Mouse (Mus musculus) neural tube, embryonic 12.5 days (tissue): ENCODE data around the gene Tmcc3. TPM values are rescaled to one million over a fixed set of nuclear protein-coding genes. Genes with fewer than 3 reads are reported as not detected.
"Not testable (repeated sequence)": the region's sequence is repeated elsewhere in the genome, so short reads cannot be mapped to it uniquely, and the experiment has no call there.

ENCODE experiments used
- ATAC-seq: fragments of 200-750 bp; cut with Nextera tagmentation; 2 replicates; pipeline ENCODE4 v1.8.0; 2017; ENCODE audit warnings: low read depth, mild to moderate bottlenecking, moderate TSS enrichment, moderate library complexity; ENCODE audit not compliant: low FRiP score
- H3K27ac ChIP-seq: fragments of 300-500 bp; sonication (generic); 2 replicates; pipeline ENCODE4 v1.5.1; 2016
- H3K27me3 ChIP-seq: fragments of 300-500 bp; sonication (generic); replicated peaks from 2 replicates; pipeline ENCODE4 v1.6.1; 2016; ENCODE audit warnings: mild to moderate bottlenecking
- H3K36me3 ChIP-seq: fragments of 300-500 bp; sonication (generic); 2 replicates; pipeline ENCODE4 v1.6.1; 2016; ENCODE audit warnings: mild to moderate bottlenecking
- H3K4me1 ChIP-seq: fragments of 300-500 bp; sonication (generic); 2 replicates; pipeline ENCODE4 v1.6.1; 2016
- H3K4me2 ChIP-seq: fragments of 300-500 bp; sonication (generic); replicated peaks from 2 replicates; pipeline ENCODE4 v1.6.1; 2016; ENCODE audit warnings: mild to moderate bottlenecking
- H3K4me3 ChIP-seq: fragments of 300-500 bp; sonication (generic); 2 replicates; pipeline ENCODE4 v1.5.1; 2016
- H3K9ac ChIP-seq: fragments of 300-500 bp; sonication (generic); 2 replicates; pipeline ENCODE4 v1.6.1; 2016; ENCODE audit warnings: mild to moderate bottlenecking
- H3K9me3 ChIP-seq: fragments of 300-500 bp; sonication (generic); 2 replicates; pipeline ENCODE4 v1.6.1; 2016; ENCODE audit warnings: mild to moderate bottlenecking
- WGBS: fragments of 180-500 bp; shearing (Covaris S2); methylation state at CpG from one replicate; pipeline ENCODE4 v1.1.7; 2016; 5-methylcytosine and 5-hydroxymethylcytosine counted together
- polyA plus RNA-seq: library from polyadenylated mRNA; unstranded; fragments of >200 nt; fragmentation: Nextera tagmentation; extraction: Ambion mirVana; gene quantifications from 2 replicates; pipeline ENCODE4 v1.2.1, GENCODE M21; 2016

Gene Tmcc3
- polyA plus RNA-seq, 1 experiment from 2014 or later, result 7.6 TPM

DNA sequence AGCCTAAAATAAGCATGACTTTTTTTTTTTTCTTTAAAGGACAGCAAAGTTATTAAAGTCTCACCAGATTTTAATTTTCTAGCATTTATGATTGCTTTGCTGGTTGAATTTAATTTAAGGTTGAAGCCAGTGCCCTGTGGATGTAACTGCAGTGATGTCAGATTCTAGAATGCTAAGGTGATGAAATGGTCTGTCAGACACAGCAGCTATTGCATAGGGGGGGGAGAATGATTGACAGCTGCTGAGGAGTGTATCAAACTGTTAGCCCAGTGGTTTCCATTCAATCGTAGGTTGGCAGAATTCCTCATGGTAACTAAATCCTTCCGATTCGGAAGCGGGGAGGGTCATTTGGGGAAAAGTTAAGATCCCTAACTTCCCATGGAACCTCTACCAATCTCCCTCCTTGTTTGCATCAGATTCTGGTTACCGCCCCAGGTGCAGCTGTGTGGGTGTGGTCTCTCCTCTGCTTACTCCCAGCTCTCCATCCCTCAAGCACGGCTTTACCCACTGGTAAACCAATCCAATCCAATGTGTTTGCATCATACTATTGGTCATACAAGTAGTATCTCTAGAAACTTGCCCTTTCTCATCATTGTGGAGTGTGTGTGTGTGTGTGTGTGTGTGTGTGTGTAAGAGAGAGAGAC lies 221.5 kb downstream of the Tmcc3 start:
- Histone ChIP-seq H3K4me3 (no peak overlapping the region), H3K9me3 (no peaks in the 10 kb centered on the region), H3K4me1 (no peaks in the 10 kb centered on the region), H3K9ac (no peak overlapping the region), H3K27ac (no peak overlapping the region), H3K4me2 (no peak overlapping the region), H3K36me3 (no peaks in the 10 kb centered on the region), H3K27me3 (no peaks in the 10 kb centered on the region)
- no peak for ATAC-seq
- WGBS, result 80% methylated on average over 6 of the region's 6 CpGs

GRCm38 (mm10) chr10:94538623-94539022 lies 226.9 kb downstream of the Tmcc3 start:
- WGBS, result 93% methylated on average over 2 of the region's 2 CpGs
- H3K36me3 ChIP-seq, H3K27me3 ChIP-seq, H3K9ac ChIP-seq, H3K27ac ChIP-seq, H3K4me3 ChIP-seq, H3K4me2 ChIP-seq, H3K4me1 ChIP-seq, H3K9me3 ChIP-seq, ATAC-seq: not testable (repeated sequence)

- Histone ChIP-seq H3K9ac (no peak overlapping the region), H3K4me2 (no peak overlapping the region), H3K27ac (no peak overlapping the region), H3K27me3 (no peaks in the 10 kb centered on the region), H3K9me3 (0 out of 2 replicates have a peak, but pooled peaks cover 7% of the 10 kb centered on the region), H3K4me1 (peaks cover 5% of the 10 kb centered on the region), H3K4me3 (no peak overlapping the region), H3K36me3 (no peaks in the 10 kb centered on the region)
- WGBS, result 77% methylated on average over 4 of the region's 4 CpGs
- ATAC-seq, result no peak
Observed at GRCm38 (mm10) chr10:94540241-94540640, 228.5 kb downstream of the Tmcc3 start.

- peaks cover 16% of the 10 kb centered on the region for H3K4me1 ChIP-seq
- H3K9ac ChIP-seq, result no peak overlapping the region
- no peak overlapping the region for H3K4me3 ChIP-seq
- no peak for ATAC-seq
- 0 out of 2 replicates have a peak, but pooled peaks cover 7% of the 10 kb centered on the region for H3K9me3 ChIP-seq
- no peaks in the 10 kb centered on the region for H3K27me3 ChIP-seq
- 69% methylated on average over 8 of the region's 8 CpGs for WGBS
- no peak overlapping the region for H3K27ac ChIP-seq
- H3K36me3 ChIP-seq, result no peaks in the 10 kb centered on the region
- H3K4me2 ChIP-seq, result no peak overlapping the region
Observed at GRCm38 (mm10) chr10:94543956-94544355, 232.2 kb downstream of the Tmcc3 start.

DNA sequence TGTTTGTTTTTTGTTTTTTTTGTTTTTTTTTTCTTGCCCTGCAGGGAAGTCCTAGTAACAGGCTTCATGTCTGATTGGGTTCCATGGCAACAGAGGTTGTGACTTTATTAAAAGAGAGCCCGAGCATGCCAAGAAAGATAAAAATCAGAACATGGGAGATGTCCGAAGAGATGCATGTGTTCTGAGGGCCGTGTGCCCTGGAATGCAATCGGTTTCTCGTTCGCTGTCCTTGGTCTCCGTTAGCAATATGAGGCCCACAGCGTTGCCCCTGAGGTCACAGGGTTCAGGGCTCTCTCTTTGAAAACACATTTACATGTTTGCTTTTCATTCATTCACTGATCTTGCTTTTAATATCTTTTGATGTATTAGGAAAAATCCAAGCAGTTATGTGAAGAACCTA lies 233.1 kb downstream of the Tmcc3 start:
- Histone ChIP-seq H3K9me3 (0 out of 2 replicates have a peak, but pooled peaks cover 7% of the 10 kb centered on the region), H3K27me3 (no peaks in the 10 kb centered on the region), H3K4me2 (peak overlapping the region; percentile 46; the same call in 1 of the 2 replicates), H3K27ac (no peak overlapping the region), H3K9ac (no peak overlapping the region), H3K4me1 (peaks cover 20% of the 10 kb centered on the region), H3K4me3 (no peak overlapping the region), H3K36me3 (no peaks in the 10 kb centered on the region)
- no peak for ATAC-seq
- 7% methylated on average over 8 of the region's 8 CpGs for WGBS

GRCm38 (mm10) chr10:94545259-94546019 lies 233.7 kb downstream of the Tmcc3 start:
- ATAC-seq, result 0 out of 2 replicates have a peak, but pooled peaks have one; percentile 41
- Histone ChIP-seq H3K27ac (no peak overlapping the region), H3K4me3 (0 out of 2 replicates have a peak overlapping the region, but pooled peaks have one; percentile 7)

GRCm38 (mm10) chr10:94546617-94547016 lies 234.9 kb downstream of the Tmcc3 start:
- no peak overlapping the region for H3K4me2 ChIP-seq
- H3K36me3 ChIP-seq, result no peaks in the 10 kb centered on the region
- H3K27me3 ChIP-seq, result no peaks in the 10 kb centered on the region
- H3K4me1 ChIP-seq, result peaks cover 29% of the 10 kb centered on the region
- no peak overlapping the region for H3K4me3 ChIP-seq
- no peak overlapping the region for H3K9ac ChIP-seq
- 0 out of 2 replicates have a peak, but pooled peaks cover under 1% of the 10 kb centered on the region for H3K9me3 ChIP-seq
- 34% methylated on average over 6 of the region's 6 CpGs for WGBS
- no peak overlapping the region for H3K27ac ChIP-seq
- ATAC-seq, result no peak

More at GRCm38 (mm10) chr10:94545259-94546019, 233.7 kb downstream of the Tmcc3 start:
- H3K9ac ChIP-seq, result peak overlapping the region; percentile 40; the same call in 1 of the 2 replicates
- WGBS, result 25% methylated on average over 21 of the region's 21 CpGs
- no peaks in the 10 kb centered on the region for H3K36me3 ChIP-seq
- H3K27me3 ChIP-seq, result no peaks in the 10 kb centered on the region
- H3K4me1 ChIP-seq, result peaks cover 25% of the 10 kb centered on the region
- 0 out of 2 replicates have a peak, but pooled peaks cover 7% of the 10 kb centered on the region for H3K9me3 ChIP-seq
- peak overlapping the region; percentile 46 for H3K4me2 ChIP-seq

DNA sequence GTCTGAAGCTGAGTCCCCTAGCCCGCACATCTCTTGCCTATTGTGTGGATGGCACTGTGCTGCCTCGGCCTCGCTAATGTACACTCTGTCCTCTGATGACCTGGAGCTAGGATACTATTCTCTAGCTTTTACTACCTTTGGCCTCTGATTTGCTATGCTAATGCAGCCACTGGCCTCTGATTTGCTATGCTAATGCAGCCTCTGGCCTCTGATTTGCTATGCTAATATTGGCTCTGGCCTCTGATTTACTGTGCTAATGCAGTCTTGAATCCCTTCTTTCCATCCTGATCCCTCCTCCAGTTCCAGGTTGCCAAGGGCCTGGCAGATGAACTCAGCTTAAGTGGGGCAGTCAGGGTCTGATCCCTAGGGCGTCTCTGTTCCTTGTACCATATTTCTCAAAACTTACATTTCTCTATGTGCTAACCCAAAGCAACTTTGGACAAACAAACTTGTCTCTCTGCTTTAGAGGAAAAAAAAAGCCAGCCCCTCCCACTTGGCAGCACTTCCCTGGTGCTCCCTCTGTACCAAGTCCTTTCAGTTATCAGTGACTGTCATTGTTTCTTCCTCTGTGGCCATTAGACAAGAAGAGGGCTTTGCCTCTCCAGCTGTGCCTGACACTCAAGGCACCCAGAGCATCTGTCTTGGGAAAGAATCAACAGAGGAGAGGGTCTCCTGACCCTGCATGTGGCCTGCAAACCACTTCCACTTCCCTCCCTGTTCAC lies 237.9 kb downstream of the Tmcc3 start:
- H3K27ac ChIP-seq, result no peak overlapping the region
- H3K4me2 ChIP-seq, result no peak overlapping the region
- 43% methylated on average over 4 of the region's 4 CpGs for WGBS
- no peak overlapping the region for H3K4me3 ChIP-seq
- H3K27me3 ChIP-seq, result no peaks in the 10 kb centered on the region
- no peaks in the 10 kb centered on the region for H3K36me3 ChIP-seq
- no peak overlapping the region for H3K9ac ChIP-seq
- peaks cover 29% of the 10 kb centered on the region for H3K4me1 ChIP-seq
- H3K9me3 ChIP-seq, result no peaks in the 10 kb centered on the region
- no peak for ATAC-seq

DNA sequence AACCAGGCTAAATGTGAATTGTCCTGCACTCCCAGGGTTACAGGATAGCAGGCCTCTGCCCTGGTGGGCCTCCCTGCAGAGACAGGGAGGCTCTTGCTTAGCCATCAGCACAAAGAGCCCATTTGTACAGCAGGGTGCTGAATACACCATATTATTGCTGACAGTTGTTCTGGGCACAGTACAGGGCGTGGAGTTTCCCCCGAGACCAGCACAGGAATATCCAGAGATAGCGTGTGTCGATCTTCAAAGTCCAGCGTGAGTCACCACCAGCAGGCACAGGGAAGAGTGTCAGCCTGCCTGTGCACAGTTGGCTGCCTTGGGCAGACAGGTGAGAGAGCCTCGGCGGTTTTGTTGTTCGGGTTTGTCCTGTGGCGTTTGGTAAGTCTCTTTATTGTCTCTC lies 238.9 kb downstream of the Tmcc3 start:
- H3K4me3 ChIP-seq, result no peak overlapping the region
- peaks cover 19% of the 10 kb centered on the region for H3K4me1 ChIP-seq
- 60% methylated on average over 9 of the region's 9 CpGs for WGBS
- H3K27ac ChIP-seq, result no peak overlapping the region
- no peak for ATAC-seq
- no peak overlapping the region for H3K9ac ChIP-seq
- no peaks in the 10 kb centered on the region for H3K9me3 ChIP-seq
- H3K4me2 ChIP-seq, result no peak overlapping the region
- H3K27me3 ChIP-seq, result no peaks in the 10 kb centered on the region
- H3K36me3 ChIP-seq, result no peaks in the 10 kb centered on the region

GRCm38 (mm10) chr10:94551065-94551464 lies 239.3 kb downstream of the Tmcc3 start:
- no peak overlapping the region for H3K4me3 ChIP-seq
- no peak overlapping the region for H3K9ac ChIP-seq
- no peaks in the 10 kb centered on the region for H3K36me3 ChIP-seq
- ATAC-seq, result no peak
- no peak overlapping the region for H3K4me2 ChIP-seq
- H3K9me3 ChIP-seq, result no peaks in the 10 kb centered on the region
- H3K4me1 ChIP-seq, result peaks cover 15% of the 10 kb centered on the region
- H3K27ac ChIP-seq, result no peak overlapping the region
- WGBS, result 46% methylated on average over 2 of the region's 2 CpGs
- H3K27me3 ChIP-seq, result no peaks in the 10 kb centered on the region

- no peak overlapping the region for H3K27ac ChIP-seq
- no peak overlapping the region for H3K9ac ChIP-seq
- H3K4me2 ChIP-seq, result no peak overlapping the region
- H3K36me3 ChIP-seq, result no peaks in the 10 kb centered on the region
- peaks cover 12% of the 10 kb centered on the region; the same call in 1 of the 2 replicates for H3K4me1 ChIP-seq
- no peaks in the 10 kb centered on the region for H3K9me3 ChIP-seq
- WGBS, result 91% methylated on average over 6 of the region's 6 CpGs
- ATAC-seq, result no peak
- H3K4me3 ChIP-seq, result no peak overlapping the region
- no peaks in the 10 kb centered on the region for H3K27me3 ChIP-seq
Observed at GRCm38 (mm10) chr10:94551511-94551910, 239.8 kb downstream of the Tmcc3 start.

DNA sequence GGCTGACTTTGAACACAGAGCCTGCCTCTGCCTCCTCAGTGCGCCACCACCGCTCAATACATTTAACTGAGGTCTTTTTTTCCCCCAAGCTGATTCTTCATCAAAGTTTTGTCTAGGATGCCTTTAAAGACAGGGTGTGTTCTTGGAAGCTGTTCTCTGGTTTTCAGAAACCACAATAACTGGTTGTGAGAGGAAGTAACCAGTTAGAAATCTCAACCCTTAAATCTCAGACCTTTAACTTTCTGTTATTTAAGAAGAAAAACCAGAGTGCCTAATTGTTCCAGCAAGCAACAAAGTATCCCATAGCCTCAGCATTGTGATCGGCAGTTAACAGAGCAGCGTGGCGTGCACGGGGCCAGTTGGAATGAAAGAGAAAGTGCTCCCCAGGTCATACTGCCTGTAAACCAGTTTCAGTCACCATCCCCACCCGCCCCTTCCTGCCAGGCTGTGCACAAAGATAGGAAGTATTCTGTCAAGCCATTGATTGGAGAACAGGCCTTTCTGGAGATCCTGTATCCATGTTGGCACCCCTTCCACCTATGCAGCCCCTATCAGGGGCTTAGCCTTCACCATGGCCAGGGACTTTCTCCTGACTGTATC lies 240.3 kb downstream of the Tmcc3 start:
- H3K9me3 ChIP-seq, result no peaks in the 10 kb centered on the region
- WGBS, result 61% methylated on average over 7 of the region's 7 CpGs
- peaks cover 12% of the 10 kb centered on the region; the same call in 1 of the 2 replicates for H3K4me1 ChIP-seq
- no peak for ATAC-seq
- no peak overlapping the region for H3K27ac ChIP-seq
- H3K4me2 ChIP-seq, result no peak overlapping the region
- no peak overlapping the region for H3K9ac ChIP-seq
- H3K4me3 ChIP-seq, result no peak overlapping the region
- no peaks in the 10 kb centered on the region for H3K36me3 ChIP-seq
- no peaks in the 10 kb centered on the region for H3K27me3 ChIP-seq
